Mouse (Mus musculus) lung, embryonic 15.5 days (tissue): ENCODE data around the gene Gm21954. TPM values are rescaled to one million over a fixed set of nuclear protein-coding genes. Genes with fewer than 3 reads are reported as not detected.

Experiments used
- ATAC-seq: fragments of 200-750 bp; cut with Nextera tagmentation; 2 replicates; pipeline ENCODE4 v1.8.0; 2017; ENCODE audit warnings: moderate number of reproducible peaks, borderline replicate concordance; ENCODE audit not compliant: low FRiP score, low TSS enrichment; ENCODE audit errors: extremely low read depth
- H3K27ac ChIP-seq: fragments of 300-500 bp; sonication (generic); 2 replicates; pipeline ENCODE4 v1.5.1; 2015; ENCODE audit warnings: moderate library complexity, mild to moderate bottlenecking, inconsistent platforms
- H3K27me3 ChIP-seq: fragments of 300-500 bp; sonication (generic); 2 replicates; pipeline ENCODE4 v1.6.1; 2015; ENCODE audit warnings: inconsistent platforms
- H3K36me3 ChIP-seq: fragments of 300-500 bp; sonication (generic); 2 replicates; pipeline ENCODE4 v1.6.1; 2015; ENCODE audit warnings: inconsistent platforms
- H3K4me1 ChIP-seq: fragments of 300-500 bp; sonication (generic); 2 replicates; pipeline ENCODE4 v1.6.1; 2015; ENCODE audit warnings: inconsistent platforms
- H3K4me2 ChIP-seq: fragments of 300-500 bp; sonication (generic); 2 replicates; pipeline ENCODE4 v1.6.1; 2015; ENCODE audit warnings: inconsistent platforms, mild to moderate bottlenecking, moderate library complexity
- H3K4me3 ChIP-seq: fragments of 300-500 bp; sonication (generic); 2 replicates; pipeline ENCODE4 v1.5.1; 2015; ENCODE audit warnings: mild to moderate bottlenecking, inconsistent platforms
- H3K9ac ChIP-seq: fragments of 300-500 bp; sonication (generic); 2 replicates; pipeline ENCODE4 v1.6.1; 2015; ENCODE audit warnings: inconsistent platforms
- H3K9me3 ChIP-seq: fragments of 300-500 bp; sonication (generic); 2 replicates; pipeline ENCODE4 v1.6.1; 2016; ENCODE audit warnings: inconsistent platforms
- WGBS: fragments of 180-500 bp; shearing (Covaris S2); methylation state at CpG from one replicate; pipeline ENCODE4 v1.1.7; 2015; 5-methylcytosine and 5-hydroxymethylcytosine counted together
- polyA plus RNA-seq: library from polyadenylated mRNA; unstranded; fragments of >200 nt; fragmentation: Nextera tagmentation; extraction: Ambion mirVana; gene quantifications from 2 replicates; pipeline ENCODE4 v1.2.1, GENCODE M21; 2015

The Gm21954 gene
- polyA plus RNA-seq, 1 experiment from 2014 or later = not detected

- WGBS = 3% methylated on average over 17 of the region's 17 CpGs
- Histone ChIP-seq H3K36me3 (no peaks in the 10 kb centered on the region), H3K4me1 (no peaks in the 10 kb centered on the region), H3K9ac (no peak overlapping the region), H3K4me3 (peak overlapping the region; percentile 22; the same call in 1 of the 2 replicates), H3K27me3 (no peaks in the 10 kb centered on the region), H3K27ac (no peak overlapping the region), H3K9me3 (no peaks in the 10 kb centered on the region), H3K4me2 (peak overlapping the region; percentile 55)
- 0 out of 2 replicates have a peak, but pooled peaks have one; percentile 35 for ATAC-seq
Observed at GRCm38 (mm10) chr3:55461685-55462655, 10.0 kb downstream of the Gm21954 start.

- no peak overlapping the region for H3K9ac ChIP-seq
- no peaks in the 10 kb centered on the region for H3K4me1 ChIP-seq
- no peaks in the 10 kb centered on the region for H3K27me3 ChIP-seq
- H3K4me3 ChIP-seq = no peak overlapping the region
- 66% methylated on average over 3 of the region's 3 CpGs for WGBS
- no peak for ATAC-seq
- no peaks in the 10 kb centered on the region for H3K36me3 ChIP-seq
- H3K27ac ChIP-seq = no peak overlapping the region
- H3K9me3 ChIP-seq = no peaks in the 10 kb centered on the region
- H3K4me2 ChIP-seq = peak overlapping the region; percentile 55; the same call in 1 of the 2 replicates
Observed at GRCm38 (mm10) chr3:55461092-55461491, 10.9 kb downstream of the Gm21954 start.

GRCm38 (mm10) chr3:55452464-55452863, 19.5 kb downstream of the Gm21954 start:
- H3K4me1 ChIP-seq = no peaks in the 10 kb centered on the region
- no peak for ATAC-seq
- H3K9ac ChIP-seq = no peak overlapping the region
- WGBS = 85% methylated on average over 2 of the region's 2 CpGs
- no peaks in the 10 kb centered on the region for H3K9me3 ChIP-seq
- H3K4me2 ChIP-seq = no peak overlapping the region
- no peak overlapping the region for H3K4me3 ChIP-seq
- H3K27me3 ChIP-seq = no peaks in the 10 kb centered on the region
- no peaks in the 10 kb centered on the region for H3K36me3 ChIP-seq
- no peak overlapping the region for H3K27ac ChIP-seq

- ATAC-seq = no peak
- Histone ChIP-seq H3K4me3 (no peak overlapping the region), H3K9ac (no peak overlapping the region), H3K4me1 (no peaks in the 10 kb centered on the region), H3K4me2 (no peak overlapping the region), H3K27ac (no peak overlapping the region), H3K9me3 (no peaks in the 10 kb centered on the region), H3K27me3 (no peaks in the 10 kb centered on the region), H3K36me3 (no peaks in the 10 kb centered on the region)
- WGBS = 78% methylated on average over 3 of the region's 3 CpGs
Observed at GRCm38 (mm10) chr3:55451877-55452276, 20.1 kb downstream of the Gm21954 start.

GRCm38 (mm10) chr3:55451035-55451434, 21.0 kb downstream of the Gm21954 start:
- Histone ChIP-seq H3K4me3 (no peak overlapping the region), H3K27ac (no peak overlapping the region), H3K4me1 (no peaks in the 10 kb centered on the region), H3K9me3 (no peaks in the 10 kb centered on the region), H3K4me2 (no peak overlapping the region), H3K9ac (no peak overlapping the region), H3K27me3 (no peaks in the 10 kb centered on the region), H3K36me3 (no peaks in the 10 kb centered on the region)
- ATAC-seq = no peak
- 90% methylated on average over 14 of the region's 14 CpGs for WGBS

- 89% methylated on average over 2 of the region's 2 CpGs for WGBS
- no peak for ATAC-seq
- Histone ChIP-seq H3K9ac (no peak overlapping the region), H3K36me3 (no peaks in the 10 kb centered on the region), H3K4me2 (no peak overlapping the region), H3K4me3 (no peak overlapping the region), H3K27me3 (no peaks in the 10 kb centered on the region), H3K4me1 (no peaks in the 10 kb centered on the region), H3K9me3 (no peaks in the 10 kb centered on the region), H3K27ac (no peak overlapping the region)
Observed at GRCm38 (mm10) chr3:55449148-55449547, 22.9 kb downstream of the Gm21954 start.

GRCm38 (mm10) chr3:55447486-55448460, 24.2 kb downstream of the Gm21954 start:
- Histone ChIP-seq H3K27me3 (no peaks in the 10 kb centered on the region), H3K9ac (no peak overlapping the region), H3K4me1 (no peaks in the 10 kb centered on the region), H3K36me3 (no peaks in the 10 kb centered on the region), H3K4me3 (no peak overlapping the region), H3K27ac (no peak overlapping the region), H3K9me3 (no peaks in the 10 kb centered on the region), H3K4me2 (no peak overlapping the region)
- no peak for ATAC-seq
- 67% methylated on average over 5 of the region's 5 CpGs for WGBS

GRCm38 (mm10) chr3:55446681-55447080, 25.3 kb downstream of the Gm21954 start:
- H3K27me3 ChIP-seq = no peaks in the 10 kb centered on the region
- no peaks in the 10 kb centered on the region for H3K36me3 ChIP-seq
- H3K4me3 ChIP-seq = no peak overlapping the region
- H3K9me3 ChIP-seq = no peaks in the 10 kb centered on the region
- no peak overlapping the region for H3K4me2 ChIP-seq
- no peaks in the 10 kb centered on the region for H3K4me1 ChIP-seq
- H3K9ac ChIP-seq = no peak overlapping the region
- WGBS = 88% methylated on average over 7 of the region's 7 CpGs
- ATAC-seq = no peak
- no peak overlapping the region for H3K27ac ChIP-seq

GRCm38 (mm10) chr3:55443725-55444124, 28.3 kb downstream of the Gm21954 start:
- H3K4me3 ChIP-seq = no peak overlapping the region
- H3K9ac ChIP-seq = no peak overlapping the region
- no peaks in the 10 kb centered on the region for H3K4me1 ChIP-seq
- no peak overlapping the region for H3K27ac ChIP-seq
- H3K36me3 ChIP-seq = no peaks in the 10 kb centered on the region
- no peaks in the 10 kb centered on the region for H3K27me3 ChIP-seq
- no peaks in the 10 kb centered on the region for H3K9me3 ChIP-seq
- no peak overlapping the region for H3K4me2 ChIP-seq
- WGBS = 86% methylated on average over 2 of the region's 2 CpGs
- ATAC-seq = no peak

GRCm38 (mm10) chr3:55443271-55443670, 28.7 kb downstream of the Gm21954 start:
- ATAC-seq = no peak

GRCm38 (mm10) chr3:55442012-55442645, 29.9 kb downstream of the Gm21954 start:
- no peaks in the 10 kb centered on the region for H3K36me3 ChIP-seq
- H3K4me2 ChIP-seq = no peak overlapping the region
- H3K27me3 ChIP-seq = no peaks in the 10 kb centered on the region
- no peaks in the 10 kb centered on the region for H3K9me3 ChIP-seq
- no peak overlapping the region for H3K27ac ChIP-seq
- no peak overlapping the region for H3K9ac ChIP-seq
- H3K4me3 ChIP-seq = no peak overlapping the region
- WGBS = 72% methylated on average over 11 of the region's 11 CpGs
- H3K4me1 ChIP-seq = no peaks in the 10 kb centered on the region
- no peak for ATAC-seq

More at GRCm38 (mm10) chr3:55443271-55443670, 28.7 kb downstream of the Gm21954 start:
- no peaks in the 10 kb centered on the region for H3K36me3 ChIP-seq
- no peak overlapping the region for H3K9ac ChIP-seq
- H3K4me2 ChIP-seq = no peak overlapping the region
- no peak overlapping the region for H3K4me3 ChIP-seq
- 77% methylated on average over 8 of the region's 8 CpGs for WGBS
- no peak overlapping the region for H3K27ac ChIP-seq
- H3K4me1 ChIP-seq = no peaks in the 10 kb centered on the region
- no peaks in the 10 kb centered on the region for H3K9me3 ChIP-seq
- no peaks in the 10 kb centered on the region for H3K27me3 ChIP-seq
